Mouse (Mus musculus) ES-Bruce4 (cell line): ENCODE data around the gene Chrdl2.

ENCODE experiments used
- CTCF ChIP-seq: IDR thresholded peaks from one replicate; pipeline ENCODE4 v1.8.1; 2011; ENCODE audit warnings: low read depth, low read length
- POLR2A ChIP-seq: IDR thresholded peaks from one replicate; pipeline ENCODE4 v1.8.1; 2011; ENCODE audit warnings: low read length; ENCODE audit not compliant: insufficient read depth

GRCm38 (mm10) chr7:99978041-99978440, 27.9 kb upstream of the Chrdl2 start:
- TF ChIP-seq CTCF (no peak), POLR2A (no peak)
